Mouse (Mus musculus) right cerebral cortex, postnatal 14 days (tissue): ENCODE measurements around the gene Gria1.

ENCODE experiments used
- DNase-seq: peaks from one replicate; pipeline ENCODE4 v3.0.0; 2022

Gene Gria1

GRCm38 (mm10) chr11:57011024-57011690, at the start of gene Gria1:
Gria1 (plus strand) TSS chr11:57011387.
- peak; percentile 30 for DNase-seq

GRCm38 (mm10) chr11:56961751-56962150, 49.4 kb upstream of the Gria1 start:
- no peak for DNase-seq

GRCm38 (mm10) chr11:56972814-56973213, 38.4 kb upstream of the Gria1 start:
- no peak for DNase-seq

- DNase-seq, result no peak
Measured at GRCm38 (mm10) chr11:56984321-56985000, 26.7 kb upstream of the Gria1 start.

GRCm38 (mm10) chr11:56985457-56985856, 25.7 kb upstream of the Gria1 start:
- no peak for DNase-seq

- peak; percentile 15 for DNase-seq
Measured at GRCm38 (mm10) chr11:56999601-57000001, 11.6 kb upstream of the Gria1 start.

- DNase-seq, result no peak
Measured at GRCm38 (mm10) chr11:57004611-57005010, 6.6 kb upstream of the Gria1 start.

GRCm38 (mm10) chr11:57005341-57005740, 5.8 kb upstream of the Gria1 start:
- DNase-seq, result peak; percentile 48

GRCm38 (mm10) chr11:57007790-57008189, 3.4 kb upstream of the Gria1 start:
- DNase-seq, result no peak

- DNase-seq, result no peak
Measured at GRCm38 (mm10) chr11:57010611-57011010, 576 bp upstream of the Gria1 start.

- peak; percentile 65 for DNase-seq
Measured at GRCm38 (mm10) chr11:57011691-57012039, 478 bp downstream of the Gria1 start.

- no peak for DNase-seq
Measured at GRCm38 (mm10) chr11:57012287-57012921, 1.2 kb downstream of the Gria1 start.

GRCm38 (mm10) chr11:57013464-57014190, 2.4 kb downstream of the Gria1 start:
- DNase-seq, result no peak

GRCm38 (mm10) chr11:57014396-57014795, 3.2 kb downstream of the Gria1 start:
- no peak for DNase-seq

GRCm38 (mm10) chr11:57018536-57018935, 7.3 kb downstream of the Gria1 start:
- no peak for DNase-seq

GRCm38 (mm10) chr11:57022400-57022799, 11.2 kb downstream of the Gria1 start:
- DNase-seq, result no peak

- no peak for DNase-seq
Measured at GRCm38 (mm10) chr11:57030448-57030847, 19.3 kb downstream of the Gria1 start.

- peak; percentile 85 for DNase-seq
Measured at GRCm38 (mm10) chr11:57038807-57039206, 27.6 kb downstream of the Gria1 start.

- DNase-seq, result no peak
Measured at GRCm38 (mm10) chr11:57039306-57039705, 28.1 kb downstream of the Gria1 start.

GRCm38 (mm10) chr11:57042057-57042456, 30.9 kb downstream of the Gria1 start:
- no peak for DNase-seq

GRCm38 (mm10) chr11:57044146-57044545, 33.0 kb downstream of the Gria1 start:
- DNase-seq, result peak; percentile 55

- DNase-seq, result no peak
Measured at GRCm38 (mm10) chr11:57051666-57052562, 40.7 kb downstream of the Gria1 start.
